Mouse (Mus musculus) CH12.LX (cell line): Measurements from ENCODE around the gene Cnr2.

Source experiments
- CTCF ChIP-seq, 2 experiments: IDR thresholded peaks in 1 of 2; conservative IDR thresholded peaks in 1 of 2; 2 replicates each; pipeline ENCODE4 v1.5.1; 2011 to 2012; ENCODE audit warnings: low read depth in 2 of 2, low read length in 2 of 2, improper control_type of control experiment in 1 of 2, inconsistent platforms in 1 of 2, mild to moderate bottlenecking in 1 of 2, moderate library complexity in 1 of 2
- GABPA ChIP-seq: IDR thresholded peaks from 2 replicates; pipeline ENCODE4 v1.6.1; 2012; ENCODE audit warnings: low read depth, low read length, improper control_type of control experiment, inconsistent platforms; ENCODE audit not compliant: insufficient replicate concordance
- HCFC1 ChIP-seq: IDR thresholded peaks from 2 replicates; pipeline ENCODE4 v1.6.1; 2012; ENCODE audit warnings: low read depth, mild to moderate bottlenecking, inconsistent platforms, low read length, improper control_type of control experiment
- MAFK ChIP-seq: IDR thresholded peaks from 2 replicates; pipeline ENCODE4 v1.6.1; 2011; ENCODE audit warnings: low read length, improper control_type of control experiment; ENCODE audit not compliant: insufficient replicate concordance
- MAX ChIP-seq: IDR thresholded peaks from 2 replicates; pipeline ENCODE4 v1.6.1; 2011; ENCODE audit warnings: low read length, improper control_type of control experiment
- MXI1 ChIP-seq: IDR thresholded peaks from 2 replicates; pipeline ENCODE4 v1.6.1; 2011; ENCODE audit warnings: mild to moderate bottlenecking, low read depth, low read length, improper control_type of control experiment
- MYC ChIP-seq: IDR thresholded peaks from 2 replicates; pipeline ENCODE4 v1.6.1; 2011; ENCODE audit warnings: low read depth, mild to moderate bottlenecking, improper control_type of control experiment, low read length
- POLR2A ChIP-seq: IDR thresholded peaks from 2 replicates; pipeline ENCODE4 v1.6.1; 2011; ENCODE audit warnings: low read depth, mild to moderate bottlenecking, improper control_type of control experiment, low read length
- USF1 ChIP-seq: IDR thresholded peaks from 2 replicates; pipeline ENCODE4 v1.6.1; 2014; ENCODE audit warnings: low read depth, mild to moderate bottlenecking, inconsistent platforms, low read length, improper control_type of control experiment
- ZC3H11A ChIP-seq: IDR thresholded peaks from 2 replicates; pipeline ENCODE4 v1.6.1; 2012; ENCODE audit warnings: low read depth, mild to moderate bottlenecking, inconsistent platforms, low read length, improper control_type of control experiment
- ZNF384 ChIP-seq: IDR thresholded peaks from 2 replicates; pipeline ENCODE4 v1.6.1; 2012; ENCODE audit warnings: low read depth, low read length, improper control_type of control experiment, inconsistent platforms

- peak; percentile 77 for TF ChIP-seq POLR2A
- TF ChIP-seq HCFC1, result peak; percentile 60
- peak; percentile 46 to 86; a peak in 2 of 4 replicates for TF ChIP-seq CTCF (conservative IDR thresholded peaks at IDR 0.05 in 1 of 2, IDR thresholded peaks at IDR 0.05 in 1 of 2; ENCODE audit: low read depth in 2 of 2, low read length in 2 of 2)
- TF ChIP-seq MAFK, result no peak
- TF ChIP-seq MXI1, result peak; percentile 78
- no peak for TF ChIP-seq GABPA
- TF ChIP-seq MAX, result peak; percentile 41; the same call in 1 of the 2 replicates
- TF ChIP-seq USF1, result no peak
- peak; percentile 53 for TF ChIP-seq ZC3H11A
- no peak for TF ChIP-seq ZNF384
- TF ChIP-seq MYC, result 0 out of 2 replicates have a peak, but pooled peaks have one; percentile 53
Observed at GRCm38 (mm10) chr4:135920304-135921241, 25.4 kb downstream of the Cnr2 start, which contains the start of gene Fuca1.
